Mouse (Mus musculus): ENCODE data around the gene Syt1.

DNA sequence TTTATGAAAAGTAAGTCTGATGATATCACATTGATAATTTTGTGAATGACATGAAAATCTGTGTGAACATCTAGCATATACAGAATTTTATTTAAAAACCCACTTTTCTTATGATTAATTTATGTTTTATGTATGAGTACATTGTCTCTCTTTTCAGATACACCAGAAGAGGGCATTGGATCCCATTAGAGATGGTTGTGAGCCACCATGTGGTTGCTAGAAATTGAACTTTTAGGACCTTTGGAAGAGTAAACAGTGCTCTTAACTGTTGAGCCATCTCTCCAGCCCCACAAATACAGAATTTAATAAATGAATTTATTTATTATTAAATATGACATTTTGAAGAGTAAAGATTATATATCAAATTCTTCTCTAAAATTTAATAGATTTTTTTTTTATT lies 353.1 kb downstream of the Syt1 start:
- TF ChIP-seq CTCF (IDR thresholded peaks at IDR 0.05; ENCODE audit: borderline replicate concordance, extremely low read depth, insufficient read depth, insufficient read length) (no peak), POLR2A (IDR thresholded peaks at IDR 0.05; ENCODE audit: borderline replicate concordance, extremely low read depth, insufficient read depth, insufficient read length, poor library complexity, severe bottlenecking) (no peak)
